Comparison of ENCODE assay signal across 22 mouse cellular contexts in the genomic region with DNA sequence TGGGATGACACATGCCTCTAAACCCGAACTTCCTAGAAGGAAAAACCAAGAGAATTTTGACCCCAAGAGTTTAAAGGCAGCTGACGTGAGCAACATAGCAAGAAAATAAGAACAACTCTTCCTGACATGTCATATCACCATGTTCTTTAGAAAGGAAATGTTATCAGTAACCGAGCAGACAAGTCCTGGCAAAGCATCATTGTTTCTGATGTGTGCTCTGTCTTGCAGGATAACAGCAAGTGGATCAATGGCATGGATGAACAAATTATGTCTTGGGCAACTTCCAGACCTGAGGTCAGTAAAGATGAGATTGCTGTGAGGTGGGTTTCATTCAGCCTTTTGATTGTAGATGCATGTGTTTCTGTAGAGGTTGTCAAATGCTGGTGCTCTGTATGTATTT.
"Had no signal": no experiment of that assay in that cellular context is flagged by ENCODE, and none has a peak within 500 bp of the region (broad histone marks: within the 10 kb centered on the region; RNA-seq: fewer than 3 reads in every experiment).

No protein-coding gene starts in this region.

- H3K4me1 ChIP-seq: intestine, embryonic 15.5 days; kidney, embryonic 15.5 days; lung, embryonic 15.5 days; midbrain, embryonic 12.5 days; neural tube, embryonic 13.5 days; stomach, embryonic 15.5 days had no signal

- ATAC-seq: intestine, embryonic 15.5 days; midbrain, embryonic 16.5 days had no signal

- H3K27ac ChIP-seq: intestine, embryonic 15.5 days; kidney, embryonic 15.5 days; layer of hippocampus, adult 2 months; left cerebral cortex, adult 2 months; lung, embryonic 15.5 days; midbrain, embryonic 12.5 days; neural tube, embryonic 13.5 days; stomach, embryonic 15.5 days had no signal

- H3K4me3 ChIP-seq: intestine, embryonic 15.5 days; kidney, embryonic 15.5 days; layer of hippocampus, adult 2 months; left cerebral cortex, adult 2 months; lung, embryonic 15.5 days; midbrain, embryonic 12.5 days; myocyte; neural tube, embryonic 13.5 days; stomach, embryonic 15.5 days had no signal

- H3K9ac ChIP-seq: intestine, embryonic 15.5 days; kidney, embryonic 15.5 days; lung, embryonic 15.5 days; midbrain, embryonic 12.5 days; neural tube, embryonic 13.5 days; stomach, embryonic 15.5 days had no signal

- H3K27me3 ChIP-seq: intestine, embryonic 15.5 days; kidney, embryonic 15.5 days; lung, embryonic 15.5 days; midbrain, embryonic 12.5 days; neural tube, embryonic 13.5 days; stomach, embryonic 15.5 days had no signal

- H3K9me3 ChIP-seq: intestine, embryonic 15.5 days; kidney, embryonic 15.5 days; lung, embryonic 15.5 days; midbrain, embryonic 12.5 days; neural tube, embryonic 13.5 days; stomach, embryonic 15.5 days had no signal

- DNase-seq: kidney, adult 11 months; kidney, adult 8-10 months; kidney, postnatal 10 days; kidney, postnatal 4 days; layer of hippocampus, adult 9-11 months; lung, adult 18-20 months; lung, postnatal 10 days; lung, postnatal 36 days; retina, postnatal 1 day; right cerebral cortex, postnatal 25 days; spleen, adult 18-20 months; thymus, postnatal 36 days had no signal

- H3K4me2 ChIP-seq: intestine, embryonic 15.5 days; kidney, embryonic 15.5 days; lung, embryonic 15.5 days; midbrain, embryonic 12.5 days; neural tube, embryonic 13.5 days; stomach, embryonic 15.5 days had no signal
